Mouse (Mus musculus): Measurements from ENCODE around the gene Usp2.

GRCm38 (mm10) chr9:44047571-44048490, 19.0 kb upstream of the Usp2 start:
- TF ChIP-seq CTCF (IDR thresholded peaks at IDR 0.05; ENCODE audit: control insufficient read depth, insufficient read depth, insufficient replicate concordance, low read depth, low read length): no peak
- no peak for TF ChIP-seq POLR2A (IDR thresholded peaks at IDR 0.05; ENCODE audit: control insufficient read depth, low read depth, low read length)
